Mouse (Mus musculus) thymus, adult 2 months (tissue): ENCODE results near the gene Gm44965.

Experiments used
- CTCF ChIP-seq: fragments of 200-500 bp; IDR thresholded peaks from 2 replicates; pipeline ENCODE4 v1.5.1; 2012; ENCODE audit warnings: mild to moderate bottlenecking, control low read depth, low read length, moderate library complexity, borderline replicate concordance; ENCODE audit not compliant: control insufficient read depth, poor library complexity, insufficient read depth; ENCODE audit errors: extremely low read depth
- POLR2A ChIP-seq: fragments of 200-500 bp; IDR thresholded peaks from 2 replicates; pipeline ENCODE4 v1.6.1; 2012; ENCODE audit warnings: mild to moderate bottlenecking, low read length, control low read depth, moderate library complexity; ENCODE audit not compliant: control insufficient read depth, poor library complexity, insufficient read depth; ENCODE audit errors: extremely low read depth

DNA sequence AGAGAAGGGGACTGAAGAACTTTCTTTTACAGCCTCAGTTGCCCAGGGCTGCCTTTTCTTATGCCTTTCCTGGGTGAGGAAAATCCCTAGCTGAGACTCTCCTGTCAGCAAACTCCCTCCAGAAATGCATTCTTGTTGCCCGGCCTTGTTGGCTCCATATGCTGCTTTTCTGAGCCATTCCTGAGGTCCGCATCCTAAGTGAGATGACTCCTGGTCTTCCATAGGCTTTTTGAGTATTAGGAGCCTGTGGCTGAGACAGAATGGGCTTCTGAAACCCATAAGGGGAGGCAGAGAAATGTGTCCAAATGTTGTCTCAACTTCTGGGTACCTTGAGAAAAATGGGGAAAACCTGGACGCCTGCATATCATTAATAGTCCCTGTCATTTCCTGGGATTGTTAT is 19.8 kb upstream of the Gm44965 start:
- TF ChIP-seq CTCF (no peak), POLR2A (no peak)
